26 mouse cellular contexts compared by ENCODE assay signal in genomic region chr2:127470661-127471060, GRCm38 (mm10). TPM values are rescaled to one million over a fixed set of nuclear protein-coding genes. Genes with fewer than 3 reads are reported as not detected.
"Had no signal": no experiment of that assay in that cellular context is flagged by ENCODE, and none has a peak within 500 bp of the region (broad histone marks: within the 10 kb centered on the region; RNA-seq: fewer than 3 reads in every experiment).

No protein-coding gene starts in this region.

- H3K4me2 ChIP-seq: forebrain, embryonic 15.5 days; heart, embryonic 11.5 days; heart, embryonic 13.5 days; heart, embryonic 15.5 days; hindbrain, embryonic 13.5 days; hindbrain, embryonic 15.5 days; limb, embryonic 13.5 days; limb, embryonic 15.5 days; liver, embryonic 12.5 days had no signal

- H3K9ac ChIP-seq: forebrain, embryonic 15.5 days; forebrain, postnatal 0 days; heart, embryonic 13.5 days; heart, embryonic 15.5 days; hindbrain, embryonic 13.5 days; hindbrain, embryonic 15.5 days; limb, embryonic 13.5 days; limb, embryonic 15.5 days; liver, embryonic 12.5 days had no signal

- ATAC-seq: forebrain, embryonic 15.5 days; forebrain, postnatal 0 days; hindbrain, postnatal 0 days; intestine, embryonic 16.5 days; liver, embryonic 12.5 days had no signal

- H3K36me3 ChIP-seq: forebrain, embryonic 15.5 days; heart, embryonic 13.5 days; heart, embryonic 15.5 days; hindbrain, embryonic 13.5 days; hindbrain, embryonic 15.5 days; limb, embryonic 13.5 days; limb, embryonic 15.5 days; liver, embryonic 12.5 days had no signal

- H3K4me3 ChIP-seq: forebrain, embryonic 15.5 days; heart, adult 2 months; heart, embryonic 13.5 days; heart, embryonic 15.5 days; hindbrain, embryonic 13.5 days; hindbrain, embryonic 15.5 days; limb, embryonic 13.5 days; limb, embryonic 15.5 days; liver, embryonic 12.5 days had no signal

- H3K27ac ChIP-seq: forebrain, embryonic 15.5 days; heart, adult 2 months; heart, embryonic 13.5 days; heart, embryonic 15.5 days; hindbrain, embryonic 13.5 days; hindbrain, embryonic 15.5 days; hindbrain, postnatal 0 days; kidney, postnatal 0 days; limb, embryonic 13.5 days; limb, embryonic 15.5 days; liver, embryonic 12.5 days had no signal

- H3K27me3 ChIP-seq: forebrain, embryonic 15.5 days; heart, embryonic 13.5 days; hindbrain, embryonic 15.5 days; limb, embryonic 13.5 days; limb, embryonic 15.5 days had no signal

- H3K4me1 ChIP-seq: forebrain, embryonic 15.5 days; heart, embryonic 15.5 days; hindbrain, embryonic 13.5 days; hindbrain, embryonic 15.5 days; limb, embryonic 13.5 days; limb, embryonic 15.5 days; liver, embryonic 12.5 days had no signal

- H3K9me3 ChIP-seq: forebrain, embryonic 15.5 days; heart, embryonic 13.5 days; heart, embryonic 15.5 days; hindbrain, embryonic 13.5 days; hindbrain, embryonic 15.5 days; limb, embryonic 13.5 days; limb, embryonic 15.5 days; liver, embryonic 12.5 days had no signal

- DNase-seq: forebrain, postnatal 0 days; gastrocnemius, postnatal 14 days; gastrocnemius, postnatal 36 days; heart, adult 2 months; kidney, adult 11 months; kidney, adult 2 months; kidney, adult 9 months; layer of hippocampus, adult 9-11 months; layer of hippocampus, postnatal 36 days; left cerebral cortex, postnatal 4 days had no signal

RNA-seq across cellular contexts. Expression of gene Gpat2, which starts 45.7 kb away (rescaled TPM):
- total RNA-seq: forebrain, postnatal 0 days; gastrocnemius, adult 18-20 months; gastrocnemius, adult 8-10 months; gastrocnemius, postnatal 14 days; gastrocnemius, postnatal 36 days; heart, adult 2 months; hematopoietic stem cell, adult 5-6 weeks had no signal
- polyA plus RNA-seq: forebrain, embryonic 15.5 days; limb, embryonic 11.5 days had no signal
